Mouse (Mus musculus) urinary bladder, postnatal 0 days (tissue): ENCODE measurements around the gene Inpp5d. TPM values are rescaled to one million over a fixed set of nuclear protein-coding genes. Genes with fewer than 3 reads are reported as not detected.

Experiments
- polyA plus RNA-seq: library from polyadenylated mRNA; unstranded; fragments of >200 nt; fragmentation: Nextera tagmentation; extraction: Ambion mirVana; gene quantifications from 2 replicates; pipeline ENCODE4 v1.2.1, GENCODE M21; 2015

The Inpp5d gene
- polyA plus RNA-seq, result 4.2 and 9.7 TPM in 2 replicates

DNA sequence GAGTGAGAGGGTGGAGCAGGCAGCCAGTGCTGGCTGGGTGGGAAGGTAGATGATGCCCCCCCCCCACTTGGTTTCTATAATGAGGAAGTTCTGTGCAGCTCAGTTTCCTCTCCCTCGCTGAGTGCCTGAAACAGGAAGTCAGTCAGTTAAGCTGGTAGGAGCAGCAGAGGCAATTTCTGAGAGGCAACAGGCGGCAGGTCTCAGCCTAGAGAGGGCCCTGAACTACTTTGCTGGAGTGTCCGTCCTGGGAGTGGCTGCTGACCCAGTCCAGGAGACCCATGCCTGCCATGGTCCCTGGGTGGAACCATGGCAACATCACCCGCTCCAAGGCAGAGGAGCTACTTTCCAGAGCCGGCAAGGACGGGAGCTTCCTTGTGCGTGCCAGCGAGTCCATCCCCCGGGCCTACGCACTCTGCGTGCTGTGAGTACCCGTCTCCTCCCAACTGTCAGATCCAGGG is at the start of gene Inpp5d:
Inpp5d (plus strand) TSS at position 102 of the 458 bp plus-strand sequence.

DNA sequence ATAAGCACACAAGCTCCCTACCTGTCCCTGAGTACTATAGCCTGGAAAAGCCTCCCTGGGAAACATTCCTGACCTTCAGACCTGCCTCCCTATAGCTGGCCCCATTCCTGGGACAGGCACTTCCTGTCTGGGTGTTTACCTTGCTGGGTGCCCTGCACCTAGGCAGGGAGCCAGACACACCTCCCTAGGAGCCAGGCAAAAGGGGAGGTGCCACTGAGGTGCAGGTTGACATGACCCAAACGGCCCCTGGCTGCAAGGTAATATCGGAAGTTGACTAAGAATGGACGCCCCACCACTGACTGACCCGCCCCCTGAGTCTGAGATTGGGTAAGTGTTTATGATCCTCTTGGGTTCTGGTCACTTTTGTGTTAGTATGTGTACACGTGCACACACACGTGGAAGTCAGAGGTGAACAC is 46.3 kb upstream of the Inpp5d start, which contains the start of gene Ngef:
Ngef (minus strand) TSS at position 71 of the 416 bp plus-strand sequence.

DNA sequence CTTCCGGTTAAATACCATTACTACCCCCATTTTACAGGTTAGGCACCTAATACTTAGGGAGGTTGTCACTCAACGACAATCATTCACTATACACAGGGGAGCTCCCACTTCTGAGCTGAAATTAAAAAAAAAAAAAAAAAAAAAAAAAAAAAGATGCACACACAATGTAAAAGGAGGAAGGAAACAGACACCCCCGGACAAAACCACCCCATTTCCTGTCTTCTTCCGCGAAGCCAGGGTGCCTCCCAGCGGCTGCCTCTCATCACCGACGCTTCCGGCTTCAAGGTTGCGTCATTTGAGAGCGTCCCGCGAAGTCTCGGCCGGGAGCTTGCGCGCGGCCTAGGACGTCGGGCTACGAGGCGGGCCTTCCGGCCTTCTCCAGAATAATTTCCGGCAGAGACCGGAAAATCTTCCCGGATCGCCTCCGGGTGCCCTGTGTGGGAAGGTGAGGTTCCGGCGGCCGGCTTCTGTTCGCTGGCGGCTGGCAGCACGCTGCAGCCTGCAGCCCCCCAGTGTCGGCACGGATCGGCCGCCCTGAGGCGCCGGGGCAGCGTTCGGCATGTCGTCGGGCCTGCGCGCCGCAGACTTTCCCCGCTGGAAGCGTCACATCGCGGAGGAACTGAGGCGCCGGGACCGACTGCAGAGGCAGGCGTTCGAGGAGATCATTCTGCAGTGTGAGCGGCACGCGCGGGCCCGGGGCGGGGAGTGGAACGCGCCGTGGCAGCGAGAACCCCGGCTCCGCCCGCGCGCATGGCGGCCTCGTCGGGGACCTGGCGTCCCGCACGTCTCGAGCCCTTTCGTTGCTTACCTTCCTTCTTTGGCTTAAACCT is 135.7 kb downstream of the Inpp5d start, which contains the start of gene Atg16l1:
Atg16l1 (plus strand) TSS at position 230 of the 830 bp plus-strand sequence.

Other genes starting within 250 kb of the Inpp5d start
- 0.15 and 0.17 TPM in 2 replicates for gene Kcnj13, start 225.6 kb upstream of the Inpp5d start, polyA plus RNA-seq
- gene Snorc, start 150.0 kb upstream of the Inpp5d start, polyA plus RNA-seq, result not detected in 2 replicates
- 0.13 and 0.19 TPM in 2 replicates for gene Neu2, start 110.4 kb upstream of the Inpp5d start, polyA plus RNA-seq
- gene Ngef, start 46.4 kb upstream of the Inpp5d start, polyA plus RNA-seq, result 2.6 and 3.1 TPM in 2 replicates
- gene Atg16l1, start 135.6 kb downstream of the Inpp5d start, polyA plus RNA-seq, result 18.4 and 20.4 TPM in 2 replicates
- 0.51 and 0.65 TPM in 2 replicates for gene Sag, start 183.4 kb downstream of the Inpp5d start, polyA plus RNA-seq
- gene Dgkd, start 233.0 kb downstream of the Inpp5d start, polyA plus RNA-seq, result 14.7 and 15.9 TPM in 2 replicates